Mouse (Mus musculus) macrophage (primary cell): ENCODE data around the gene Ankrd33b. TPM values are rescaled to one million over a fixed set of nuclear protein-coding genes. Genes with fewer than 3 reads are reported as not detected.

Source experiments
- H3K27ac ChIP-seq: fragments of 350-480 bp; formaldehyde crosslinking; 2 replicates; pipeline ENCODE4 v1.9.0; 2021
- H3K36me3 ChIP-seq: fragments of 350-480 bp; formaldehyde crosslinking; 2 replicates; pipeline ENCODE4 v1.9.0; 2021; ENCODE audit errors: inconsistent target
- H3K4me3 ChIP-seq: fragments of 350-480 bp; formaldehyde crosslinking; 2 replicates; pipeline ENCODE4 v1.9.0; 2021; ENCODE audit errors: inconsistent target
- H3K79me2 ChIP-seq: fragments of 350-480 bp; formaldehyde crosslinking; 2 replicates; pipeline ENCODE4 v1.9.0; 2021; ENCODE audit errors: inconsistent target
- WGBS: methylation state at CpG from one replicate; pipeline ENCODE4 v1.1.7; 2026; ENCODE audit warnings: inconsistent platforms; ENCODE audit not compliant: missing documents; 5-methylcytosine and 5-hydroxymethylcytosine counted together
- polyA plus RNA-seq: library from polyadenylated mRNA; stranded (reverse); fragments of 250-400 nt; gene quantifications from 3 replicates; pipeline ENCODE4 v1.2.4, GENCODE M21; 2018; ENCODE audit warnings: inconsistent platforms

Ankrd33b gene
- polyA plus RNA-seq, 1 experiment from 2014 or later = 22.9 TPM

- Histone ChIP-seq H3K27ac (peak overlapping the region; percentile 57), H3K36me3 (no peaks in the 10 kb centered on the region), H3K79me2 (peaks cover 86% of the 10 kb centered on the region), H3K4me3 (no peak overlapping the region)
- 88% methylated on average over 6 of the region's 6 CpGs for WGBS
Measured at GRCm38 (mm10) chr15:31337983-31338382, 29.5 kb downstream of the Ankrd33b start.

- H3K79me2 ChIP-seq = peaks cover 83% of the 10 kb centered on the region
- no peaks in the 10 kb centered on the region for H3K36me3 ChIP-seq
- H3K27ac ChIP-seq = peak overlapping the region; percentile 85
- no peak overlapping the region for H3K4me3 ChIP-seq
- WGBS = 74% methylated on average over 14 of the region's 14 CpGs
Measured at GRCm38 (mm10) chr15:31337192-31337741, 30.3 kb downstream of the Ankrd33b start.

DNA sequence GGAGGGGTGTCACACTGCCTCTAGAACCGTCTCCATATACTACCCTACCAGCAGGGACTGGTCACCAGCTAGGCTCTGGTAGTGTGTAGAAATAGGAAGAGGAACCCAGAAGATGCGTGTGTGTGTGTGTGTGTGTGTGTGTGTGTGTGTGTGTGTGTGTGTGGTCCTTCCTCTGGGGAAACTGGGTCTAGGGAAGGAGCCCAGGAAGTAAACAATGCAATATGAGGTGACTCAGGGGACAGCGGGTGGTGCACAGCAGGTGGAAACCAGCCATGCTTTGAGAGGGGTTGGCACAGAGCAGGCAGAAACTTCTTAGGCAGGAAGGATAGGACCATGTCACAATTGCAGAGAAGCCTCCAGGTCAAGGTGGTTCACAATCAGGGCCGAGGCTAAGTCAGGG is 30.8 kb downstream of the Ankrd33b start:
- no peak overlapping the region for H3K4me3 ChIP-seq
- peaks cover 78% of the 10 kb centered on the region for H3K79me2 ChIP-seq
- WGBS = 7% methylated on average over 4 of the region's 4 CpGs
- H3K36me3 ChIP-seq = no peaks in the 10 kb centered on the region
- peak overlapping the region; percentile 85 for H3K27ac ChIP-seq

DNA sequence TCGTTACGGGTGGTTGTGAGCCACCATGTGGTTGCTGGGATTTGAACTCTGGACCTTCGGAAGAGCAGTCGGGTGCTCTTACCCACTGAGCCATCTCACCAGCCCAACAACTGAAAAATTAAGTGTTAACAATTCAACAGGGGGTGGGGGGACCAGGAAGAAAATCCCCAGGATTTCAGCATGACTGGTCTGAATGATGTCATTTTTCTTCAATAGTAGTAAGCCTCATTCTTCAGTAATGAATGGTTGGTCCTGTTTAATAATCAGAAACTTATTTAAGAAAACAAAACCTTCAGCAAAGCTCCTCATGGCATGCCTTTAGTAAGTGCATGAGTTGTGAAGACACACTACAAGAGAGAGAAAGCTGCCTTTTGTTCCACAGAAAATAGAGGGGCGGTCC is 32.7 kb downstream of the Ankrd33b start:
- Histone ChIP-seq H3K36me3 (no peaks in the 10 kb centered on the region), H3K4me3 (no peak overlapping the region), H3K27ac (no peak overlapping the region), H3K79me2 (peaks cover 74% of the 10 kb centered on the region)
- 97% methylated on average over 5 of the region's 5 CpGs for WGBS

DNA sequence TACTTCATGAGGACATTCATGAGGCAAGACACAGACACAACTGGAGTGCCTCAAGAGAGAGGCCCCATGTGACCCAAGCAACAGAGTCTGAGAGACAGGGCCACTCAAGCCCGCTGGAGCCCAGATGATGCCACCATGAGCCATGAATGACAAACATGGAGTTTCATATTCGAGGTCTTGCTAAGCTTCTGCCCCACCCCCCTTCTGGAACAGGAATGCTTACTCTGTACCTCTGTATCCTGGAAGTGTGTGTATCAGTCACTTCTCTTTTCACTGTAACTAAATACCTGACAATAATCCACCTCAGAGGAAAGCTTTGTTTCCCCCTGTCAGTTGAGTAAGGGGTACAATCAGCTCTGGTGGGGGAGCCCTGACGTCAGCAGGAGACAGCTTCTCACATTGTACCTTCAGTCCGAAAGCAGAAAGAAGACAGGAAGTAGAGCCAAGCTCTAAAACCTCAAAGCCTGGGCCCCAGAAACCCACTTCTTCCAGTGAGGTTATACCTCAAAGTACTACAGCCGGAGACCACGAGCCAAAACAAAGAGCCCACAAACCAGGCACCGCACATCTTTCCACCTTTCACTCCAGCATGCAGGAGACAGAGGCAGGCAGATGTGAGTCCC is 34.9 kb downstream of the Ankrd33b start:
- H3K27ac ChIP-seq = peak overlapping the region; percentile 98
- WGBS = 17% methylated on average over 7 of the region's 7 CpGs
- H3K79me2 ChIP-seq = peaks cover 75% of the 10 kb centered on the region
- no peak overlapping the region for H3K4me3 ChIP-seq
- no peaks in the 10 kb centered on the region for H3K36me3 ChIP-seq

DNA sequence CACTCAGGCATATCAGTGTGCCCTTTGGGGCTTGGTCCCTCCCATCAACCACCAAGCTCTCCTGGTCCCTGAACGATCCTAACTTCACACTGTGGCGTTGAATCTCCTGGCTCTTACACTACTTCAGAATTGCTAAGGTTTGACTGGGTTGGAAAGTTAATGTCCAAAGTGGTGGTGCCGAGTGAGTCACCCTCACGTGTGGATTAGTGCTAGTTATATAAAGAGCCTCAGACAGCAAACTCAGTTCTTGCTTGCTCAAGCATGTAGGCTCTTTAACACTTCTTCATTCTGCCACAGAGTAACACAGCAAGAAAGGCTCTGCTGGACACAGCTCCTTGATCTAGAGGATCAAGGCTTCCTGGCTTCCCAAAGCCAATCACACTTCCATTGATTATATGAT is 35.8 kb downstream of the Ankrd33b start:
- H3K27ac ChIP-seq = peak overlapping the region; percentile 98
- peaks cover 70% of the 10 kb centered on the region for H3K79me2 ChIP-seq
- H3K36me3 ChIP-seq = no peaks in the 10 kb centered on the region
- 62% methylated on average over 4 of the region's 4 CpGs for WGBS
- H3K4me3 ChIP-seq = no peak overlapping the region

DNA sequence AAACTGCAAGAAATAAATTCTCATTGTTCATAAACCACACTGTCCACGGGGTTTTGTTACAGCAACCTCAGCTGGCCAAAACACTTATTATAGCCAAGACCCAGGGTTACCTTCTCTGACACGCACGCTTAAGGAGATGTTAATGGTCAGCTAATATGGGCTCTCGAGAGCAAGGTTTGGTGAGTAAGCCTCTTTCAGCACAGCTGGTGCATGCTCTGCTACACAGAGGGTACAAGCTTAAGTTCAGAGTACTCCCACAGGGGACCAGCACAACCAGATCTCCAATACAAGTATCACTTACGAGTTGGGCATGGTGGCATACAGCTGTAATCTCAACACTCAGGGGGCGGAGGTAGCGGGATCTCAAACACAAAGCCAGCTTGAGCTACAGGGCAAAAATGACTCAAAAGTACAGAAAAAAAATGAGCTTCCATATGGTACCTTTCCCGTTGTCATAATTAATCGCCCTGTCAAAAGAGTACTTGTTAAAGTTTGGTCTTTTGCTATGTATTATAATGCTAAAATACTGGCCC is 39.4 kb downstream of the Ankrd33b start:
- no peak overlapping the region for H3K4me3 ChIP-seq
- peaks cover 12% of the 10 kb centered on the region; the same call in 1 of the 2 replicates for H3K36me3 ChIP-seq
- H3K27ac ChIP-seq = no peak overlapping the region
- peaks cover 38% of the 10 kb centered on the region for H3K79me2 ChIP-seq
- WGBS = 95% methylated on average over 9 of the region's 9 CpGs

GRCm38 (mm10) chr15:31325660-31326354 is 41.7 kb downstream of the Ankrd33b start:
- 81% methylated on average over 11 of the region's 12 CpGs for WGBS
- Histone ChIP-seq H3K36me3 (peaks cover 12% of the 10 kb centered on the region; the same call in 1 of the 2 replicates), H3K27ac (peak overlapping the region; percentile 25), H3K79me2 (peaks cover 32% of the 10 kb centered on the region), H3K4me3 (no peak overlapping the region)

GRCm38 (mm10) chr15:31324551-31324950 is 43.0 kb downstream of the Ankrd33b start:
- Histone ChIP-seq H3K4me3 (no peak overlapping the region), H3K27ac (no peak overlapping the region), H3K36me3 (peaks cover 12% of the 10 kb centered on the region; the same call in 1 of the 2 replicates), H3K79me2 (peaks cover 20% of the 10 kb centered on the region; the same call in 1 of the 2 replicates)
- whole genome bisulfite sequencing = 90% methylated on average over 13 of the region's 13 CpGs

DNA sequence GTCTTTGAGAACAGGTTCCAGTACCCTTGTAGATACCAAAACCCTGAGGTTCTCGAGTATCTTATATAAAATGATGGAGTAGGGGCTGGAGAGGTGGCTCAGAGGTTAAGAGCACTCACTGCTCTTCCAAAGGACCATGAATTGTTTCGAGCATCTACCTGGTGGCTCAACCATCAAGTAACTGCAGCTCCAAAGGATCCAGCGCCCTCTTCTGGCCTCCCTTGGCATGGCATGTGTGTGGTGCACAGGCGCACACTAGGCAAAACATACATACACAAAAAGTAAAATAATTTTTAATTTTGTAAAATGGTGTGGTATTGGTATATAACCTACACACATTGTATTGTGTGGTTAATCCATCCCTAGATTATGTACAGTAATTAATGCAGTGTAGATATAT is 43.8 kb downstream of the Ankrd33b start:
- H3K4me3 ChIP-seq = no peak overlapping the region
- peaks cover 12% of the 10 kb centered on the region; the same call in 1 of the 2 replicates for H3K36me3 ChIP-seq
- H3K79me2 ChIP-seq = peaks cover 12% of the 10 kb centered on the region; the same call in 1 of the 2 replicates
- no peak overlapping the region for H3K27ac ChIP-seq
- 88% methylated on average over 4 of the region's 4 CpGs for WGBS

DNA sequence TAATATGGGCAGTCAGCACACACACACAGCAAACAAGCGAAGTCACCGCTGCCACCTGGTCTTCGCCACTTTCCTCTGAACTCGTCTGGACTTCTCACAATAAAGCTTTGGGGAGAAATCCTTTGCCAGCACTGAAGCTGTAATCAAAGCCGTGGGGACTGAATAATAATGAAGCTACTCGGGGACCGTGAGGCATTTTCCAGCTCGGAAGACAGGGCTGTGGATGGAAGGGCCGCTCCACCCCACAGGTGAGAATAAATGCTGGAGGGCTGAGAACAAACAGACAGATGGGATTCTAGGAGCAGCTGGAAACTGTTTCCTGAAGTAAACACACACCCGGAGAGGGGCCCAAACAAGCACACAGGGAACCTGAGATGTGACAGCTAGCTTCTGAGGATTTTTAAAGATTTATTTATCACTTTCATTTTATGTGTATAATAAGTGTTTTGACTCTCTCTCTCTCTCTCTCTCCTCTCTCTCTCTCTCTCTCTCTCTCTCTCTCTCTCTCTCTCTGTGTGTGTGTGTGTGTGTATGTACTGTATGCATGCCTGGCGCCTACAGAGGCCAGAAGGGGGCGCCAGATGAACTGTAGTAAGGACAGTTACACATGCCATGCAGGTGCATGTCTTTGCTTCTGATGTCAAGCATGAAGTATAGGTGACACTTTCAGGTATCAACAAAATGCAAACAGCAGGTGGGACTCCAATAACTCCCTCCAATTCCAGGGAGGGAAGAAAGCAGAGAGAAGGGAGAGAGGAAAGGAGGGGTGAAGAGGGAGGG is 46.7 kb downstream of the Ankrd33b start:
- 95% methylated on average over 12 of the region's 12 CpGs for WGBS
- Histone ChIP-seq H3K27ac (no peak overlapping the region), H3K4me3 (no peak overlapping the region), H3K36me3 (peaks cover 12% of the 10 kb centered on the region; the same call in 1 of the 2 replicates), H3K79me2 (no peaks in the 10 kb centered on the region)

- H3K36me3 ChIP-seq = peaks cover 7% of the 10 kb centered on the region; the same call in 1 of the 2 replicates
- H3K79me2 ChIP-seq = no peaks in the 10 kb centered on the region
- WGBS = 94% methylated on average over 4 of the region's 4 CpGs
- no peak overlapping the region for H3K4me3 ChIP-seq
- H3K27ac ChIP-seq = no peak overlapping the region
Measured at GRCm38 (mm10) chr15:31319046-31319445, 48.5 kb downstream of the Ankrd33b start.

GRCm38 (mm10) chr15:31318158-31318955 is 49.2 kb downstream of the Ankrd33b start:
- no peak overlapping the region for H3K4me3 ChIP-seq
- 50% methylated on average over 6 of the region's 6 CpGs for WGBS
- H3K79me2 ChIP-seq = no peaks in the 10 kb centered on the region
- no peak overlapping the region for H3K27ac ChIP-seq
- peaks cover 2% of the 10 kb centered on the region; the same call in 1 of the 2 replicates for H3K36me3 ChIP-seq
